Mouse (Mus musculus): ENCODE results near the gene Chchd3.

The Chchd3 gene

GRCm38 (mm10) chr6:33059735-33060576 is at the start of gene Chchd3:
Gene Chchd3, minus strand, starts transcription at chr6:33060260.
- peak; percentile 92 for DNase-seq

GRCm38 (mm10) chr6:33104661-33105060 is 44.6 kb upstream of the Chchd3 start:
- DNase-seq, result no peak

GRCm38 (mm10) chr6:33098903-33099302 is 38.8 kb upstream of the Chchd3 start:
- DNase-seq, result no peak

GRCm38 (mm10) chr6:33094671-33095233 is 34.7 kb upstream of the Chchd3 start:
- DNase-seq, result no peak

- DNase-seq, result no peak
Measured at GRCm38 (mm10) chr6:33080186-33080585, 20.1 kb upstream of the Chchd3 start.

- no peak for DNase-seq
Measured at GRCm38 (mm10) chr6:33078260-33078936, 18.3 kb upstream of the Chchd3 start.

GRCm38 (mm10) chr6:33066462-33066861 is 6.4 kb upstream of the Chchd3 start:
- DNase-seq, result no peak

- no peak for DNase-seq
Measured at GRCm38 (mm10) chr6:33059276-33059675, 784 bp downstream of the Chchd3 start.

GRCm38 (mm10) chr6:33056392-33056791 is 3.7 kb downstream of the Chchd3 start:
- DNase-seq, result peak; percentile 23

GRCm38 (mm10) chr6:33055663-33056062 is 4.4 kb downstream of the Chchd3 start:
- no peak for DNase-seq

GRCm38 (mm10) chr6:33054946-33055345 is 5.1 kb downstream of the Chchd3 start:
- no peak for DNase-seq

GRCm38 (mm10) chr6:33051642-33052041 is 8.4 kb downstream of the Chchd3 start:
- DNase-seq, result no peak

- no peak for DNase-seq
Measured at GRCm38 (mm10) chr6:33049705-33050420, 10.2 kb downstream of the Chchd3 start.

- DNase-seq, result no peak
Measured at GRCm38 (mm10) chr6:33043480-33043879, 16.6 kb downstream of the Chchd3 start.

GRCm38 (mm10) chr6:33042880-33043279 is 17.2 kb downstream of the Chchd3 start:
- DNase-seq, result no peak

GRCm38 (mm10) chr6:33041978-33042377 is 18.1 kb downstream of the Chchd3 start:
- no peak for DNase-seq

- no peak for DNase-seq
Measured at GRCm38 (mm10) chr6:33040360-33041090, 19.5 kb downstream of the Chchd3 start.

- DNase-seq, result no peak
Measured at GRCm38 (mm10) chr6:33032543-33032942, 27.5 kb downstream of the Chchd3 start.

- no peak for DNase-seq
Measured at GRCm38 (mm10) chr6:33031631-33032030, 28.4 kb downstream of the Chchd3 start.

GRCm38 (mm10) chr6:33028296-33028695 is 31.8 kb downstream of the Chchd3 start:
- DNase-seq, result no peak

- DNase-seq, result no peak
Measured at GRCm38 (mm10) chr6:33025041-33025440, 35.0 kb downstream of the Chchd3 start.

GRCm38 (mm10) chr6:33004607-33005006 is 55.5 kb downstream of the Chchd3 start:
- no peak for DNase-seq

All from thymus, postnatal 4 days (tissue).